Mouse (Mus musculus) neutrophil, adult 5-6 weeks (primary cell): ENCODE measurements around the gene Asmt. TPM values are rescaled to one million over a fixed set of nuclear protein-coding genes. Genes with fewer than 3 reads are reported as not detected.

Source experiments
- ATAC-seq: fragments of 151-379, 151-347 bp; 2 replicates; pipeline ENCODE4 v1.8.0; 2017; ENCODE audit warnings: mild to moderate bottlenecking, moderate TSS enrichment; ENCODE audit not compliant: insufficient number of reproducible peaks, poor library complexity, low FRiP score, severe bottlenecking; ENCODE audit errors: extremely low read depth
- total RNA-seq: library from RNA; stranded (forward); fragments of 200-1000 nt; gene quantifications from 2 replicates; pipeline ENCODE4 v1.2.3, GENCODE M21; 2017

Gene Asmt
- total RNA-seq, result not detected in 2 replicates

GRCm38 (mm10) chrX:170672594-170673092 lies at the start of gene Asmt:
Gene Asmt, plus strand, starts transcription at chrX:170672644.
- 0 out of 2 replicates have a peak, but pooled peaks have one; percentile 11 for ATAC-seq

- ATAC-seq, result peak; percentile 47
These were observed 948 bp downstream of the Asmt start for GRCm38 (mm10) chrX:170673233-170673951.

GRCm38 (mm10) chrX:170674229-170674771 lies 1.9 kb downstream of the Asmt start:
- ATAC-seq, result no peak

GRCm38 (mm10) chrX:170674885-170675876 lies 2.7 kb downstream of the Asmt start:
- peak; percentile 46 for ATAC-seq

GRCm38 (mm10) chrX:170675923-170676605 lies 3.6 kb downstream of the Asmt start:
- ATAC-seq, result peak; percentile 4; the same call in 1 of the 2 replicates

- ATAC-seq, result no peak
These were observed 4.3 kb downstream of the Asmt start for GRCm38 (mm10) chrX:170676606-170677239.

- no peak for ATAC-seq
These were observed 4.8 kb downstream of the Asmt start for GRCm38 (mm10) chrX:170677266-170677665.

GRCm38 (mm10) chrX:170677680-170678079 lies 5.2 kb downstream of the Asmt start:
- ATAC-seq, result no peak
